Mouse (Mus musculus): ENCODE measurements around the gene Cdk17.

Gene Cdk17

DNA sequence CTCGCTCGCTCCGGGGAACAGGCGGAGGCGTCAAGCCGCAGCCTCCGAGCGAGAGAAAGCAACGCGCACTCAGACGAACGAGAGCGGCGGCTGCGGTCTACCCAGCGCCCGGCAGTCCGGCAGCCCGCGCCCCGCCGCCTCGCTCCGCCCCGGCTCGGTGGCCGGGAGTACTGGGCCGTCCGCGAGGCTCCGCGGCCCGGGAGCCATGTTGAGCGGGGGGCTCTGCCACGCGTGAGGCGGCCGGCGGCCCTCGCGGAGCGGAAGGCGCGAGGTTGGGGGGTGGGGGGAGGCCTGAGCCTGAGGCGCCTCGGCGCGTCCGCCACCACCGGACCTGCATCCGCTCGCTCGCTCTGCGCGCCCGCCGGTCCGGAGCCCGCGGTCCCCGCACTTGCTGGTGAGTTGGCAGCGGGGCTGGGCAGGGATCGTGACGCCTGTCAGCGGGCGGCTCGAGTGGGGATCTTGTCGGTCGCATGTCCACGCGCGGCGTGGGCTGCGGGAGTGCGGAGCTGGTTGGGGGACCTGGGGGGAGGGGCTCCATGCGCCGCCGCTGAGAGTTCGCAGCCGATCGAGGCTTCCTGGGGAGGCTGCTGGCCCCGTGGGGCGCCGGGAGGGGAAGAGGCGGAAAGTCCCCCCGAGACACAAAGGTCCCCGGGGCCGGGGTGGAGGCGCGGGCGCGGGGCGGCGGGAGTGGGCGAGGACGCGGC is at the start of gene Cdk17:
TSS of gene Cdk17 (plus strand) at position 69 of the 704 bp plus-strand sequence.
- ATAC-seq (ENCODE audit: insufficient number of reproducible peaks, low FRiP score, low TSS enrichment) = peak; percentile 74

DNA sequence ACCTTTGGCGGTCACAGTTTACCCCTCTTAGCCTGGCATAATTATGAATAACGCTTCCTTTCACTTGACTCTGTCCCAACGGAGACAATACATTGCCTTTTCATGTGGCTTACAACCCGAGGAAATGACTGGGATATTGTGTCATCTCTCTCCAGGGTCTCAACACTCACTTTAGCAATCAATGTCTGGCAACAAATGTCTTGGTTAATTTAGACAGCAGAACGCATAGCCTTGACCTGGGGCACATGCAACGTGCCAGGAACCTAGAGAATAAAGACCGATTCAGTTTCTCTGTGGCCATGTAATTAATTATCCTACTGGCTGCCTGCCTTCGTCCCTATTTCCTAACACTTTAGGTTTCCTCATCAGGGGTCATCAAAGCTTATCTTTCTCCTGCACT is 49.3 kb upstream of the Cdk17 start:
- no peak for ATAC-seq (ENCODE audit: insufficient number of reproducible peaks, low FRiP score, low TSS enrichment)

DNA sequence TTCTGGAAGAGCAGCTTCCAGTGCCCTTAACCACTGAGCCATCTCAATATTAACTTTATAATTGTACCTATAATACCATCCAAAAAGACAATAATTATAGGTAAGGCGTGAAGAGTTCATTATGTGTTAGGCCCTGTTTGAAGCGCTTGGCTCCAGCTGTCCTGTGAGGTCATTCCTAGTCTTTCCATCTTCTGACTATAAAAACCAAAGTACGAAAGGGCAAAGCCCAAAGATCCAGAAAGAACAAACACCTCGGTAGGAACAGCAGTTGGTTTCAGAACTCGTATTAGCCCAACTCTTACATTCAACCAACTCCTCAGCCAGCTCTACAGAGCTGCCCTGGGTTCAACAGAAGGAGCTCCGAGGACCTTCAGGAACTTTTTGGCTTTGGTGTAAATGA is 48.7 kb upstream of the Cdk17 start:
- ATAC-seq (ENCODE audit: insufficient number of reproducible peaks, low FRiP score, low TSS enrichment) = no peak

DNA sequence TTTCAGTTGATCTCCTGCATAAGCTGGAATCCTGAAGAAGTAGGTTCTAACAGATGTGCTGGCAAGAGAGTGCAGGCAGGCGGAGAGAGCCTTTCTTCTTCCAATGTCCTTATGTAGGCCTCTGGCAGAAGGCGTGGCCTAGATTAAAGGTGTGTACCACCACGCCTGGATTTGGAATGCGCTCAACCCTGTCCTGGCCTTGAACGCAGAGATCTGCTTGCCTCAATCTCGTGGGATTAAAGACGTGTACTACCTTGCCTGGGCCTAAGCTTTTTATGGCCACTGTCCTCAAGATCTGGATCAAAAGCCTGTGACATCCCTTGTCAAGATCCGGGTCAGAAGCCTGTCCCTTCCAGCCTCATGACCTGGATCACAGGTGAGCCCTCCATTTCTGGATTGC is 46.7 kb upstream of the Cdk17 start:
- no peak for ATAC-seq (ENCODE audit: insufficient number of reproducible peaks, low FRiP score, low TSS enrichment)

DNA sequence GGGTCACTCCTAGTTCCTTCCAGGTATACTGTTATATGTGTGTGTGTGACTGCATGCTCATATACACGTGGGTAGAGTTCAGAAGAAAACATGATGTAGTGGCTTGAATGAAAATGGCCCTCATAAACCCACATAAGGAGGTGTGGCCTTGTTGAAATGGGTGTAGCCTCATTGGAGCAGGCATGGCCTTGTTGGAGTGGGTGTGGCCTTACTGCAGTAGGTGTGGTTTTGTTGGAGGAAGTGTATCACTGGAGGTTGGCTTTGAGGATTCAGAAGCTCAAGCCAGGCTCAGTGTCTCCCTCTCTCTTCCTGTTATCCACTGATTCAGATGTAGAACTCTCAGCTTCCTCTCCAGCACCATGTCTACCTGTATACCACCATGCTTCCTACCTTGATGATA is 45.9 kb upstream of the Cdk17 start:
- no peak for ATAC-seq (ENCODE audit: insufficient number of reproducible peaks, low FRiP score, low TSS enrichment)

DNA sequence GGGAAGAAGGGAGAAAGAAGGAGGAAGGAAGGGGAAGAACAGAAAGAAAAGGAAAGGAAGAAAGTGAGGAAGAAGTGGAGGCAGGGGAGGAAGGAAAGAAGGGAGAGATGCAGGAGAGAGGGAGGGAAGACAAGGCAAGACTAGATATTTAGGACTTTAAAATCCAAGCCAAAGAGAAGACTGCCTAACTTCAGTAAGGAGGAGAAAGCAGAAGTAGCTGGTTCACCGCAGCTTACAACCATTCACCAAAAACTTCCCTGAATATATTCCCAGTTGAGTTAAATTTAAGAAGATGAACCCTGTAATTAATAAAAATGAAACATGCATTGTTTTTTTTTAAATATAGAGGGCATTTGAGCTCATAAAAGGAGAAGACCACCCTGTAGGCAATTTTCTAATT is 44.9 kb upstream of the Cdk17 start:
- no peak for ATAC-seq (ENCODE audit: insufficient number of reproducible peaks, low FRiP score, low TSS enrichment)

DNA sequence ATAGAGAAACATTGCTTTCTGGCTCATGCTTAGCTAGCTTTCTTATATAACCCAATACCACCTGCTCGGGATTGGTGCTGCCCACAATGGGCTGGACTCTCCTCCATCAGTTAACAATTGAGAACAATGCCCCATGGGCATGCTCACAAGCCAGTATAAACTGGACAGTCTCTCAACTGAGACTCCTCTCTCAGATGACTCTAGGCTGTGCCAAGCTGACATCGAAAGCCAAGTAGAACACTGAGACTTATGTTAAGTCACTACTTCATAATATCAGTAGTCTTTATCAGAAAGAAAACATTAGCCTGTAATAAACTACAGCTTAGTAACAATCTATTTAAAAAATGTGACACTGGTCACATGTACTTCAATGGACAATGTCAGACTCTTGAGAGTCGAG is 44.0 kb upstream of the Cdk17 start:
- no peak for ATAC-seq (ENCODE audit: insufficient number of reproducible peaks, low FRiP score, low TSS enrichment)

DNA sequence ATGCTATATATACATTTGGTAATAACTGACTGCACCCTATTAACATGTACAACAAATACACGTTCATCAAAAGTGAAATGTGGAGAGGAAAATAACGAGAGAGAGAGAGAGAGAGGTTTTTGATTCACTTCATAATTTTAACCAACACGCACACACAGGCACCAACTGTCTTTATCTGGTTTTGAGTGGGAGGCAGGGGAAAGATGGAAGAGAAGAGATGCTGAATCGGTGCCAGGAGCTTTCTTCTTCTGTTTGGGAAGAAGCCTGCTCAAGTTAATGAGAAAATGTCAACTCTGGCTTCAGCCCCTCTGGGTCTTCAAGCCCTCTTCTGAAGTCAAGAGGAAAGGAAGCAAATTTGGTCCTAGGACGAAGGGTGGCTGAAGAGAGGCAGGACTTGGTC is 40.9 kb upstream of the Cdk17 start:
- no peak for ATAC-seq (ENCODE audit: insufficient number of reproducible peaks, low FRiP score, low TSS enrichment)

DNA sequence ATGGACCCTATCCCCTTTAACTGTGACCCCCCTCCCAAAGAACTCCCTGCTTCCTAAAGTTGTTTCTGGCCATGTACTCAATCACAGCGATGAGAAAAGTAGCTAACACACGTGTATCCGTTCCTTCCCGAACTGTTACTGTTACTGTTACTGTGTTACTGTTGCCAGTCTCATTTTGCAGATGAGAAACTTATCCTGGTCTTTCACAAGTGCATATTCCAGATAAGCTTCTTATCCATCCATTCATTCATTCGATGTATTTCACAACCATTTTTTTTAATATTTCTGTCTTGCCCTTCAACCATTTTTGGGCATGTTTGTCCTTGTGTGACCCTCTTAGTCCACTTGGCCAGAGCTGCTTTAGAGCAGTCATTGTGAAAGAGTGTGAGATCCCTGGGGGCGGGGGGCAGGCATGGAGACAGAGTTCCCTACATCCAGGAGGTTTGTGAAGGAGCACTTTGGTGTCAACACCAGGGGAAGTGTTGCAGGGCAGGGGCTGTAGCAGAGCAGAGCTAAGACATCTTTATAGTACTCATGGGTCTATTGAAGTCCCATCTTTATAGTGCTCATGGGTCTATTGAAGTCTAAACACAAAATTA is 39.3 kb upstream of the Cdk17 start:
- ATAC-seq (ENCODE audit: insufficient number of reproducible peaks, low FRiP score, low TSS enrichment) = no peak

DNA sequence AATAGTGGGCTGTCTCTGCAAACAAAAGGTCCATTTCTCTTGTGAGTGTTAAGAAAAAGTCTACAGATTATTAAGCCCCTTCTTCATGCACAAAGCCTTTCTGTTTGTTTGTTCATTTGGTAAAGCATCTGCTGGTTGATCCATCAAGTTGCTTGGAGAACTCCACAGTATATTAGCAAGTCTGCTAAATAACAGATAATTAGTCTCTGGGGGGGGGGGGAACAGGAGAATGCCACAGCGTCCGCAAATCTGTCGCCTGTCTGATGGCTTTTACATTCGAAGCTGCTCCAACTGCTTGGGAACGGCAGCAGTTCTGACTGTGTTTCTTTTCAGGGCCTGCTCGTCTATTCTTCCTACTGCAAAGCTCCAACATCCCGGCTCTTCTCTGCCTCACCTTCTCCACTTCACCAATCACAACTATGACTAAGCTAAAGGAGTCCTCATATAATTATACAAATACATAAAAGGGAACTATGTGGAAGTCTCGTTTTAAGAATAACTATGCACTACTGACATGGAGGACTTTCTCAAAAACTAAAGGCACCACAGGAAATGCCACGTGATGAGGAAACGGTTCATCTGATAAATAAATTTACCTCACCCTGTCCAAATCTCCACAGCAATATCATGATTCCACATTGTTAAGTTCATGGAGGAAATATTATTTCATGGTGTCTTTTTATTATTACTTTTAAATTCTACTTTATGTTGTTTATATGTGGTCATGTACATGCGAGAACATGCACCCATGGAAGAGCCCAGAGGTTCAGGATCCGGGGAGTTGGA is 38.1 kb upstream of the Cdk17 start:
- ATAC-seq (ENCODE audit: insufficient number of reproducible peaks, low FRiP score, low TSS enrichment) = no peak

DNA sequence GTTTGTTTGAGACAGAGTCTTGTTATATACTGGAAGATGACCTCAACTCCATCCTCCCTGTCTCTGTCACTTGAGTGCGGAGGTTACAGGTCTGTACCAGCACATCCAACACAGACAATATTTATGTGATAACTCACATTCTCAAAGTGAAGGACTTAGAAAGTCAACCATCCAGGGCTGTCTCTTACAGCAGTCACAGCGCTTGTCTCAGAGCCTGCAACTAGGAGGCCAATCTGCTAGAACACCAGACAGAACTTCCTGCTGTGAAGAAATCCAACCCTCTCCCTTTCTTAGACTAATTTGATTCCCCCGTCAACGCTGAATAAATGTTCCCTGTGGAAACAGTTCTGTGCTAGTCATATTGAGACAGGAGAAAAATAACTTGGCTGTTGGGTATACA is 37.4 kb upstream of the Cdk17 start:
- ATAC-seq (ENCODE audit: insufficient number of reproducible peaks, low FRiP score, low TSS enrichment) = no peak

DNA sequence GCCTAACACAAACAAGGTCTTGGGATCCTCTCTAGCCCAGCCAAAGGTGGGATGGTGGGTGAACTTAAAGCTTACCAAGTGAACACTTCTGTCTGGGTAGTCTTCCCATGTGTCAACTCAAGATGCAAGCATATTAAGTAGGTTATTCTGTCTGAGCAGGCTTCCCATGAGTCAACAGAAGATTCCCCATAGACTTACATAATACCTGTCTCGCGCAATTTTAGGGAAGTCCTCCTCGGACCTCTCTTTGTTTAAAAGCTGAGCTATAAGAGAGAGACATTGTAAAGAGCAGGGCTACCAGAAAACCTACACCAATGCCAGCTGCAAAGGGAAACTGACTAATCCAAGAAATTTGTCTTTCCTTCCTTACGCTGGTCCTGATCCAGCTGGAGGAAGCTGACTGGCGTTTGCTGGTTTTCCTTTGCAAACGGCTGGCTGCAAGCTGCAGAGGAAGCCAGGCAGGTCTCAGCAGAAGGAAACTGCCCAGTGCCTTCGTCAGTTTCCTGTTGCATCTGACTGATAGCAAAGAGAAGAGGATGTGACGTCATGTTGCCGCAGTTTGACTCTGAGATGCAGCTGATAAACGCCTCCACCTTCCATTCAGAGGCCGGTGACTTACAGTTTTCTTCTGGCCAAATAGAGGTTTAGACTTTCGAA is 36.6 kb upstream of the Cdk17 start:
- no peak for ATAC-seq (ENCODE audit: insufficient number of reproducible peaks, low FRiP score, low TSS enrichment)

DNA sequence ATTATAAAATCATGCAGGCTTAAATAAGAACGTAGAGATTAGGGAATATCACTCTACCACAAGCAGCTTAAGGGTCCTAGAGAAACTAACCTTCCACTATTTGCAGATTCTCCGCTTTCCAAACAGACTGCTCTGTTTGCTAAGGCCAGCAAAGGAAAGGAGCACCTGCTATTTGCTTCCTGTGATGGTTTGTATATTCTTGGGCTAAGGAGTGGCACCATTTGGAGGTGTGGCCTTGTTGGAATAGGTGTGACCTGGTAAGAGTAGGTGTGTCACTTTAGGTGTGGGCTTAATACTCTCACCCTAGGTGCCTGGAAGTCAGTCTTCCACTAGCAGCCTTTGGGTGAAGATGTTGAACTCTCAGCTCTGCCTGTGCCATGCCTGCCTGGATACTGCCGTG is 34.6 kb upstream of the Cdk17 start:
- no peak for ATAC-seq (ENCODE audit: insufficient number of reproducible peaks, low FRiP score, low TSS enrichment)

DNA sequence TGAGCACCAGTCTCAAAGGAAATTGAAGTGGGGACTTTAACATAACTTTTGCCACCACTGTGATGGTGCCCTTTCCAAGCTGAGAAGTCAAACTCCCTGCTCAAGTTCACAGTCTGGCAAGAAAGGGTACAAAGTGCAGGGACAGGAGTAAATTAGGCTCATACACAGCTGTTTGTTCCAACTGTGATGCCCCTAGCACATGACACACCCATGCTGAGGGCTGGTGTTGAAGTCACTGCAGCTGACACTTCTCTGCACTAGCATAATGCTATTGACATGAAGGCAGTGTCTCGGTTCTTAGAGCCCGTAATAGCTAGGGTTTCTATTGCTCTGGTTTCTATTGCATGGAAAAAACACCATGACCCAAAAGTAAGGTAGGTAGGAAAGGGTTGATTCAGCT is 32.1 kb upstream of the Cdk17 start:
- no peak for ATAC-seq (ENCODE audit: insufficient number of reproducible peaks, low FRiP score, low TSS enrichment)

DNA sequence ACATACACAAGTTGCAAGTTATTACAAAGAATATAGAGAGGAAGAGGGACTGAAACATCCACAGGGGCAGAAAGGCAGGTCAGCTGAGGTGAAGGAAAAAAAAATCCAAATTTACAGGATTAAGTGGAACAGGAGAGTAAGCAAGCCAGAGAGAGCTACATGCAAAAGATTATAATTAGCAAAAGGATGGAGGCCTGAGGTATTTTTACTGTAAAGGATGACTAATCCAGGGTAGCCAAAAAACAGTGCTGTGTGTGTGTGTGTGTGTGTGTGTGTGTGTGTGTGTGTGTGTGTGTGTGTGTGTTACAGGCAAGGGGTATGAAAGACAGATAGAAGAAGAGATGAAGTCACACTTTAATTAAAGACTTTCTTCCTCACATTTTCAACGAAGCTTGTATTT is 31.3 kb upstream of the Cdk17 start:
- ATAC-seq (ENCODE audit: insufficient number of reproducible peaks, low FRiP score, low TSS enrichment) = no peak

DNA sequence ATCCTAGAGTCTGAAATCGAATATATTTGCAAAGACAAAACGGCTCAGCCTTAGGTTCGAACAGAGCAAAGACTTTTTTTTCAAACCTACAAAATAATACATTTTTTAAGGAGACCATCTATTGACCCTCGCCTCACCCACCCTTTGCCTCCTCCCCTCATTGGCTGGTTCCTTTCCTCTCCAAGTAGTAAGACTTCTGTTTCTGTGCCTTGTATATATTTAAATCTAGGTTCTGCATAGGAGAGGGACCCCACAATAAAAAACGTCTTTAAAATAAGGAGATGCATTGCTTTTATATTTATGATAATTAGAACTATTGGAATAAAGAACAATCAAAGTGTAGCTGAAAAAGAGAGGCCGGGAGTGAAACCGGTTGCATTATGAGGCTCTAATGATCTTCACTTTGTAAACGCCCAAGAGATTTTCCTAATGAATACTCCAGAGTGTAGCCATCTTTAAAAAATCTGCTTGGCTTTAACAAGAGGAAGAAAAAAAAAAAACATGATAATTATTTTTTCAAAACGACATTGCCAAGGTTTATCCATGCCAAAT is 30.7 kb upstream of the Cdk17 start:
- no peak for ATAC-seq (ENCODE audit: insufficient number of reproducible peaks, low FRiP score, low TSS enrichment)

DNA sequence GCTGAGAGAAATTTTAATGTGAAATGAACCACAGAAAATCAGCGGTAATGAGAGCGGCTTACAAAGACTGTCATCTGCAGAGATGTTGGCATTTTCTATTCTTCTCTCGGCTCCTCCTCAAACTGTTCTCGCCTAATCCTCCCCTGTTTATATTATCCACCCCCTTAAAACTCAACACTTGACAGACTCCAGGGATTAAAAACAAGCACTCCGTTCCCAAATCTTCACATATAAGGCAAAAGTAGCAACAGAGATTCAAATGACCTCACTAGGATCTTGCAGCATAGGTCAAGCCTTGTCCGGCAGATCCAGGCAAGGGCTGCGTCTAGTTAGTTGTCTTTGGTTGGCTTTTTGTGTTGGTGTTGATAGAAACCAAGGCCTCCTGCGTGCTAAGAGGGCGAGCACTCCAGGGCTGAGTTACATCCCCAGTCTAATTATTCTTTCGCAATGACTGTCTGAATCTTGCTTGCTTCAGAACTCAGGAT is 30.2 kb upstream of the Cdk17 start:
- no peak for ATAC-seq (ENCODE audit: insufficient number of reproducible peaks, low FRiP score, low TSS enrichment)

DNA sequence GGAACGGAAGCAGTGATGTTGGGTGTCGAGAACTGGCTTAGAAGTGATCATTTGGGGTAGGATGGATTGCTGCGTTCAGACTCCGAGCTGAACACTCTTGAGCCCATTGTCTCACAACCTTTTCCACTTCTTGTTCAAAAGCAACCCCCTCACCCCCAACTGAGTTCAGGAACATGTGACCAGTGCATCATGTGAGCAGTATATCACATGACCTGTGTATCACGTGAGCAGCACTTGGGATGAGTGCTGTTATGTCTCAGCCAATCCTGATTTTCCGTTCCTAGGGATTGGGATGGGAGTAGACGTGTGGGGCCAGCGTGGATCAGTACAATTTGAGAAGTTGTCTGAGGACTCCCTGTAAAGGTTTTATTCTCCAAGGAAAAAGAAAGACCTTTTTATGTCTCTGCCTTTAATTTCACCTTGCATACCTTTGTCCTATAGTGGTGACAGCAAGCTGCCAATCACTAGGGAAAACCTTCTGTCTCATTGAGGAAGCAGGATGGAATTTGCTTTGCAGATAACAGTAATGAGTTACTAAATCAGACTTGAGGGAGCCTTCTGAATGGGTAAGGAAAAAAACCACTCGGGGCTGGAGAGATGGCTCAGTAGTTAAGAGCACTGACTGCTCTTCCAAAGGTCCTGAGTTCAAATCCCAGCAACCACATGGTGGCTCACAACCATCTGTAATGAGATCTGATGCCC is 28.7 kb upstream of the Cdk17 start:
- ATAC-seq (ENCODE audit: insufficient number of reproducible peaks, low FRiP score, low TSS enrichment) = no peak

DNA sequence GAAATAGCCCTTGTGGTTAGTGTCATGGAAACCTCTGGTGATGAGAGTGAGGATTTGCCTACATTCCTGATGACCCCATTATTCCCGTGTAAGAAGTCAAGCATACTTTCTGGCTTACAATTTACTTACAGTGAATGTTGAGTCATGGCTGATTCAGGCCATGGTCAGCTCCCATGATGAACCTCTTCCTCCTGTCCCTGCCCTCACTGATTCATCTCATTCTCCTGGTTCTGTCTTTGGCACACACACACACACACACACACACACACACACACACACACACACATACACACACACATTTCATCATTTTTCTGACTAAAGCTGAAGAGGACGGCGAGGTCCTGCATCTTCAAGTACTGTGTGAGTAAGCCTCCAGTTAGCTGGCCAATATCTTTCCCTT is 21.9 kb upstream of the Cdk17 start:
- no peak for ATAC-seq (ENCODE audit: insufficient number of reproducible peaks, low FRiP score, low TSS enrichment)

DNA sequence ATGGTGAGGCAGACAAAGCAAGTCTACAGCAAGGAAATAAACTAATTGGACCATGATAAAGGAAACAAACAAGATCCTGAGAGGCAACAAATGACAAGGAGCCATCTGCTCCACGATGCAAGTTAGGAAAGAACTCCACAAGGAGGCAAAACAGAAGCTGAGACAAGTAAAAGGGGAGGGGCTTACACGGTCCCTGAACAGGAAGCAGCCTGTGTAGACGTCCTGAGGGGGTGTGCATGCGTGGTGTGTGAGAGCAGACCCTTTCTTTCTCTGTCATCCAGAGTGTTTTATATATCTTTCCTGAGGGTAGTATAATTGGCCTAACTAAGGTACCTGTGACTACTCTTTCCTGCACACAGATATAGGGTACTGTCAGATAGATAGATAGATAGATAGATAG is 19.9 kb upstream of the Cdk17 start:
- no peak for ATAC-seq (ENCODE audit: insufficient number of reproducible peaks, low FRiP score, low TSS enrichment)

Measured in cerebellum, adult (tissue).